ENCODE assay signal across 8 mouse cellular contexts in genomic region chr6:5167051-5167677, GRCm38 (mm10). TPM values are rescaled to one million over a fixed set of nuclear protein-coding genes. Genes with fewer than 3 reads are reported as not detected.
A peak's percentile ranks its signal among the peaks of the same experiment; 100 is the strongest.
DNase-seq lines count a peak whose midpoint lies in the region; ATAC-seq and TF ChIP-seq lines count a peak whose summit lies in the region.

No protein-coding gene starts in this region.

- H3K27ac ChIP-seq in bone marrow macrophage, adult 2 months (ENCODE audit: insufficient read depth, low read depth, low read length) = peak overlapping the region; percentile 61
- peak overlapping the region; percentile 17 for H3K27ac ChIP-seq in heart, embryonic 15.5 days
- H3K27ac ChIP-seq in lung, postnatal 0 days (ENCODE audit: low read length) = no peak overlapping the region; the same call in 1 of the 2 replicates

- no peak for TF ChIP-seq EP300 in lung, postnatal 0 days (IDR thresholded peaks at IDR 0.05)

- no peaks in the 10 kb centered on the region for H3K36me3 ChIP-seq in heart, embryonic 15.5 days
- no peaks in the 10 kb centered on the region for H3K36me3 ChIP-seq in lung, postnatal 0 days (ENCODE audit: insufficient read depth, low read length)

- H3K4me2 ChIP-seq in heart, embryonic 15.5 days = peak overlapping the region; percentile 15
- peak overlapping the region; percentile 27; the same call in 1 of the 2 replicates for H3K4me2 ChIP-seq in lung, postnatal 0 days (replicated peaks; ENCODE audit: low read depth, low read length)

- H3K27me3 ChIP-seq in heart, embryonic 15.5 days = no peaks in the 10 kb centered on the region
- no peaks in the 10 kb centered on the region for H3K27me3 ChIP-seq in lung, postnatal 0 days (replicated peaks; ENCODE audit: insufficient read depth, low read length)

- H3K4me3 ChIP-seq in bone marrow macrophage, adult 2 months (ENCODE audit: insufficient read depth, low read length) = peak overlapping the region; percentile 53
- no peak overlapping the region for H3K4me3 ChIP-seq in heart, embryonic 15.5 days
- H3K4me3 ChIP-seq in lung, postnatal 0 days (ENCODE audit: low read depth, low read length) = no peak overlapping the region

- no peak for TF ChIP-seq POLR2A in bone marrow macrophage, adult 2 months (IDR thresholded peaks at IDR 0.05; ENCODE audit: borderline replicate concordance, low read depth, low read length)

- 46% methylated on average over 14 of the region's 14 CpGs for WGBS in heart, embryonic 15.5 days
- 48% methylated on average over 14 of the region's 14 CpGs for WGBS in lung, postnatal 0 days

- peaks cover 16% of the 10 kb centered on the region for H3K4me1 ChIP-seq in bone marrow macrophage, adult 2 months (ENCODE audit: control insufficient read depth, insufficient read depth, low read length)
- 0 out of 2 replicates have a peak, but pooled peaks cover 3% of the 10 kb centered on the region for H3K4me1 ChIP-seq in heart, embryonic 15.5 days (replicated peaks)
- peaks cover 7% of the 10 kb centered on the region for H3K4me1 ChIP-seq in lung, postnatal 0 days (ENCODE audit: insufficient read depth, low read depth, low read length)

- H3K9ac ChIP-seq in heart, embryonic 15.5 days = no peak overlapping the region
- H3K9ac ChIP-seq in lung, postnatal 0 days (replicated peaks; ENCODE audit: low read depth) = no peak overlapping the region

- no peaks in the 10 kb centered on the region for H3K9me3 ChIP-seq in heart, embryonic 15.5 days (replicated peaks)
- H3K9me3 ChIP-seq in lung, postnatal 0 days (ENCODE audit: low read length) = no peaks in the 10 kb centered on the region

- ATAC-seq in heart, embryonic 15.5 days (replicated peaks; ENCODE audit: insufficient number of reproducible peaks, insufficient read depth, low FRiP score, low read depth) = no peak
- peak; percentile 28; the same call in 1 of the 2 replicates for ATAC-seq in lung, postnatal 0 days
- ATAC-seq in inflammation-experienced regulatory T-cells, adult 6 months = no peak

- DNase-seq in B cell, adult 2 months = peak; percentile 6 to 10
- DNase-seq in lung, postnatal 0 days (ENCODE audit: low spot score) = peak; percentile 12
- DNase-seq in cerebellum, postnatal 25 days = no peak
- no peak for DNase-seq in right cerebral cortex, postnatal 25 days
- DNase-seq in testis, postnatal 14 days (ENCODE audit: low spot score) = no peak

- TF ChIP-seq CTCF in bone marrow macrophage, adult 2 months (IDR thresholded peaks at IDR 0.05; ENCODE audit: low read depth, low read length) = no peak
- no peak for TF ChIP-seq CTCF in lung, postnatal 0 days (IDR thresholded peaks at IDR 0.05)

RNA-seq across cellular contexts. Expression of gene Pon1, which starts 26.6 kb away (rescaled TPM):
- polyA plus RNA-seq in bone marrow macrophage, adult 2 months (2012; ENCODE audit: insufficient read depth, insufficient read length, missing spikeins) = not detected in 2 replicates
- polyA plus RNA-seq in heart, embryonic 15.5 days (2015; fragmentation: Nextera tagmentation; extraction: Ambion mirVana) = not detected in 2 replicates
- 25.0 and 40.6 TPM in 2 replicates for polyA plus RNA-seq in lung, postnatal 0 days (2015; fragmentation: Nextera tagmentation; extraction: Ambion mirVana)
- polyA plus RNA-seq in inflammation-experienced regulatory T-cells, adult 6 months (2017; shearing (Covaris generic)) = not detected

Comparison
In these comparisons a context has a peak if more than half of its experiments do, and no peak if none do; other contexts are left out.
1. DNase-seq: peak in B cell, adult 2 months (2 of 2) and lung, postnatal 0 days (single experiment); none in cerebellum, postnatal 25 days (0 of 2), right cerebral cortex, postnatal 25 days (single experiment) and testis, postnatal 14 days (single experiment).
2. RNA of gene Pon1, which starts 26.6 kb away (polyA plus RNA-seq): 25.0 to 40.6 TPM in lung, postnatal 0 days; not detected in bone marrow macrophage, adult 2 months, not detected in heart, embryonic 15.5 days and not detected in inflammation-experienced regulatory T-cells, adult 6 months; every median in the first group is over 10 times any median in the second.